Mouse (Mus musculus): ENCODE data around the gene Cobl.

Gene Cobl

DNA sequence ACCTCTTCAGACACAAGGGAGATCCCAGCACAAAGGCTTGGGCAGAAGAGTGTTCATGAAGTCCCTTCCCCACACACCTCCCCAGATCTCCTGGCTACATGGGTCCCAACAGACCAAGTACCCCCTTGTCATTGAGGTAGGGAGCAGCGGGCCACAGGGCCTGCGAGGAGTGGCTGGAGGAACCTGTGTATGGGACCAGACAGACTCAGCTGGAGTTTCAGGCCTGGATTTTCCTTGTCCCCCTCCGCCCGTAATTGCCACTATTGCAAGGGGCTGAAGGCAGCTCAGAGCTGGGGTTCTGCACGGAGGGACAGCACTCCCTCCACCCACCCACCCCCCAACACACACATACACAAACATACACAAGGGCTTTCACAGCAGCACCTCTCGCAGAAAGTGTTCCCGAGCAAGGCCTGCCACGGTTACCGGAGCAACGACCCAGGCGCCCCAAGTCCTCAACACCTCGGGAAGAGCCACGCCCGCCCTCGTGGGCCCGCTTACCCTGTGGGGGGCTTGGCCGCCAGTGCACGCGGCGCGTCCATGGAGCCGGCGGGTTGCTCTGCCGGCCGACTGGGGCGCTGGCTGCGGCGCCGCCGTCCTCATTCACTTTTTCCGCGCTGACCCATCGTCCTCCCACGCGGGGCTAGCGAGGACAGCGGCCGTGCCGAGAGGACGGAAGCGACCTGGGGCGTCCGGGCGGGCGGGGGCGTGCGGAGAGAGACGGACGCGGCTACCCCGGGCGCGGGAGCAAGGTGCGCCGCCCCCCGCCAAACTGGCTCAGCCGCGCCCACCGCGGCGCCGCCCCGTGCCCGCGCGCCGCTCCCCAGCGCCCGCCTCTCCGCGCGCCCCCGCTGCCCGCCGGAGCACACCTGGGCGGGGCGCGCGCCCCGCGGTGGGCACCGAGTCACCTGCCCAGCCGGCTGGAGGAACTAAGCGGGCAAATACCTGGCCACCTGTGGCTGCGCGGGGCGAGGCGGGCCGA is at the start of gene Cobl:
Gene Cobl (minus strand): TSS at position 780 of the 982 bp plus-strand sequence.
- no peak for DNase-seq (ENCODE audit: low spot score in 2 of 2)

DNA sequence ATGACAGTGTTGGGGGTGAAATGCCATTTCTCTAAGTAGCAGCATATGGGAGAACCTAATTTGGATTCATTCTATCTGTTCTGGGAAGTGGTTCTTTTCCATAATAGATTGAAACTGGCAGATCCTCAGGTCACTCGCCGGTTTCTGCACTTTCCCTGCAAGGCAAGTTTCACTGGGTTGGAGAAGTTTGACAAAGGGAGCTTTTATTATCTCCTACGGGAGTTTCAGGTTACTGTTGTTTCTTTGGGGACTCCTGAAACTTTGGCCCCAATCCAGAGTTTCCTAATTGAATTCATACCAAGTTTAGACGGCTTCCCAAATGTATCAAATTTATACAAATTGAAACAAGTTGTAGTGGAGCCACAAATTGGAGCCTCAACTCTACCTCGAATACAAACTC is 49.0 kb upstream of the Cobl start:
- DNase-seq (ENCODE audit: low spot score in 2 of 2), result no peak

GRCm38 (mm10) chr11:12506371-12506890 is 41.7 kb upstream of the Cobl start:
- DNase-seq (ENCODE audit: low spot score in 2 of 2), result no peak

DNA sequence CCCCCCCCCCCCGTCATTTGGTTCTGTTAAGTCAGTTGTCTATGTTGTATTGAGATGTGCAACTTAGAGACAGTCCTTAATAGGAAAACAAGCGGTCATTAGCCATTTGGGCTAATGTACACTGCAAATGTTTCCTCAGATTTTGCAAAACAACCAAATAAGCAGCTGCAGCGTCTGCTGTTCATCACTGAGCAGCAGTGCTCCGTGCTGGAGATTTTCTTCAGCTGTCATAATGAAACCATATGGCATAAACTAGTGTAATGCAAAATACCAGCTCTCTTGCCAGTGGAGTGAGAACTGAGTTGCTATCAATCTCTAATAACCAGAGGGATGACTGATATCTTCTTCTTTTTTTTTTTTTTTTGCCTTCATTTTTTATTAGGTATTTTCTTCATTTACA is 39.0 kb upstream of the Cobl start:
- DNase-seq (ENCODE audit: low spot score in 2 of 2), result no peak

GRCm38 (mm10) chr11:12501721-12502120 is 37.0 kb upstream of the Cobl start:
- DNase-seq (ENCODE audit: low spot score in 2 of 2), result no peak

- DNase-seq (ENCODE audit: low spot score in 2 of 2), result no peak
Measured at GRCm38 (mm10) chr11:12493791-12494190, 29.0 kb upstream of the Cobl start.

GRCm38 (mm10) chr11:12479856-12480403 is 15.2 kb upstream of the Cobl start:
- DNase-seq (ENCODE audit: low spot score in 2 of 2), result no peak

DNA sequence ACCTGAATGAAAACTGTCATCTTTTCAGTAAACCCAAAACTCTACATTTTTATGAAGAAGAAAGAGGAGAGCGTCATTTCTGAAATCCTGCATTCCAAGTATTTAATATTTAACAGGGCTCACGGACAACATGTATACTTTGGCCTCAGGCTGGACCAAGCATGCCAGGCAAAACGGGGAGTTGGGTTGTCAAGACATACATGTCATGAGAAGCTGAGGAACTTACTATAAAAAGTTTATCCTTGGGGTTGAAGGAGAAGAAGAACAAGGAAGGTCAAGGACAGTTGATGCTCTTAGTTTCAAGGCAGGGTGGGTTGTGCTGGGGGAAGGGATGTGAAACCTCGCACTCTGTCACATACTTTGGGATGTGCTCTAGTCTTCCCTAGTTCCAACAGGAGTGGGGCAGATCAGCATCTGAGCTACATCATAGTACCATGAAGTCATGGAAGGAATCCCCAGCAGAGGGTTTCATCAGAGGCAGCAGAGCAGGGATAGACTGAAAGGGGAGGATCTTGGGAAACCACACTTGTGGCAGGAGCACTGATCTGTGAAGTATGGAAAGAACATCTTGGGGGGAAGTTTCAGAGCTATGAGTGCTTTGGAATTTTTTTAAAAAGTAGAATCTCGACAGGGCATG is 9.7 kb upstream of the Cobl start:
- no peak for DNase-seq (ENCODE audit: low spot score in 2 of 2)

DNA sequence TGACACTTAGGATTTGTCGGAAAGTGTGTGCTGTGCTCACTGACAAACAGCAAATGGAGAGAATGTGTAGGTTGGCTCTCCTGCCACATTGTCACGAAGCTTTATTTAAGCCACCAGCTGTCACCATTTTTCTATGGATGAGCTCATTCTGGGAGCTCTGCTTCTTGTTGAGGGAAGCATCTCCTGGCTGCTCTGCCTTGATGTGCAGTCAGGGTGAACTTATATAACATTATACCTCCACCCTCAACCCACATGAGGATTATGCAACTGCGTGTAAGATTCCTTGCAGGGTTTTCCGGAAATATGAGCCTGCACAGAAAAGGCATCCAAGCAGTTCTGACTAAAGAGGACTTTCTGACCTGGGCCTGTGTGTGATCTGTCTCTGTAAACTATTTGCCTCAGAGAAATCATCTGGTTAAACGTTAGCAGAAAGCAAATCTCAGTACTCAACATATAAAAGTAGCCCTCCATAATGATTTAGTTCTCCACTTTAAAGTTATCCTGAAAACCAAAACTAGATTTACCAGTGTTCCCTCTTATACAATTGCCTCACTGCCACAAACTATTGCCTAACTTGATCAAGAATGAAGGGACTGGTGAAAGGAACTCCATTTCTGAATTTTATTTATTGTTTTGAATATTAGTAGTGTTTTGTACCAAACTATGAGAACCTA is 9.0 kb upstream of the Cobl start:
- no peak for DNase-seq (ENCODE audit: low spot score in 2 of 2)

DNA sequence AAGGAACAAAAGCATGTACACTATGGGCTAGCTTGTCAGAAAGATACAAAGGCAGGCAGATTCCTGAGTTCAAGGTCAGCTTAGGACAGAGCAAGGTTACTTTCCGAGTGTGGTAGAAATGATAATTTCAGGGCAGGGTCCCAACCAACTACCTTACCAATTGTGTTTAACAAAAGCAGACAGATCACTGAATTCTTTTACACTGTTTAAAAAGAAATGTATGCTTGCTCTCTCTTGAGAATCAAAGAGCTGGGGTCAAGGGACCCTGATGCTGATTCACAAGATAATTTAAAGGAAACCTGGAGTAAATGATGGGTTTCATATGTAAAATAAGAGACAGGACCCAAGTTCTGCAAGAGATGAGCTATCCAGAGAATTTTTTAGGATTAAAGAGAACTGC is 4.9 kb upstream of the Cobl start:
- DNase-seq (ENCODE audit: low spot score in 2 of 2), result no peak

GRCm38 (mm10) chr11:12468661-12469060 is 3.9 kb upstream of the Cobl start:
- DNase-seq (ENCODE audit: low spot score in 2 of 2), result no peak

GRCm38 (mm10) chr11:12467836-12468235 is 3.1 kb upstream of the Cobl start:
- no peak for DNase-seq (ENCODE audit: low spot score in 2 of 2)

- DNase-seq (ENCODE audit: low spot score in 2 of 2), result no peak
Measured at GRCm38 (mm10) chr11:12467217-12467616, 2.5 kb upstream of the Cobl start.

- DNase-seq (ENCODE audit: low spot score in 2 of 2), result no peak
Measured at GRCm38 (mm10) chr11:12466606-12467005, 1.8 kb upstream of the Cobl start.

DNA sequence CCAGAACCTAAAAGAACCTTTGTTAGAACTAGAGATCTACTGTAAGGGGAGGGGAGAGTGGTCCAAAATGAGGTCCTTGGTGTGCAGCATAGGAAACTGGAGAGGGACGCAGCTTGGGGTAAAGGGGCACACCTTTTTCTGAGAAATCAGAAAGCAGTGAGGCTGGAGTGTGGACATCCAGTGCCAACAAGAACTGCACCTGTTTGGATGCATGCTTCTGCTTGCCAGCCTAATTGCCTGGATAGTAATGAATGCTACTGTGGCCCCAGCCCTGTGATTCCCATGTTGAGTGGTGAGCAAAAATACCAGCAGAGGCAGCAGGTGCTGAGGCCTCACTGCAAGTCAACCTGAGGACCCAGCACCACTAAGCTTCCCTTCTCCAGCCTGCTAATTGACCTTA is 469 bp upstream of the Cobl start:
- no peak for DNase-seq (ENCODE audit: low spot score in 2 of 2)

- no peak for DNase-seq (ENCODE audit: low spot score in 2 of 2)
Measured at GRCm38 (mm10) chr11:12463615-12464170, 1.1 kb downstream of the Cobl start.

DNA sequence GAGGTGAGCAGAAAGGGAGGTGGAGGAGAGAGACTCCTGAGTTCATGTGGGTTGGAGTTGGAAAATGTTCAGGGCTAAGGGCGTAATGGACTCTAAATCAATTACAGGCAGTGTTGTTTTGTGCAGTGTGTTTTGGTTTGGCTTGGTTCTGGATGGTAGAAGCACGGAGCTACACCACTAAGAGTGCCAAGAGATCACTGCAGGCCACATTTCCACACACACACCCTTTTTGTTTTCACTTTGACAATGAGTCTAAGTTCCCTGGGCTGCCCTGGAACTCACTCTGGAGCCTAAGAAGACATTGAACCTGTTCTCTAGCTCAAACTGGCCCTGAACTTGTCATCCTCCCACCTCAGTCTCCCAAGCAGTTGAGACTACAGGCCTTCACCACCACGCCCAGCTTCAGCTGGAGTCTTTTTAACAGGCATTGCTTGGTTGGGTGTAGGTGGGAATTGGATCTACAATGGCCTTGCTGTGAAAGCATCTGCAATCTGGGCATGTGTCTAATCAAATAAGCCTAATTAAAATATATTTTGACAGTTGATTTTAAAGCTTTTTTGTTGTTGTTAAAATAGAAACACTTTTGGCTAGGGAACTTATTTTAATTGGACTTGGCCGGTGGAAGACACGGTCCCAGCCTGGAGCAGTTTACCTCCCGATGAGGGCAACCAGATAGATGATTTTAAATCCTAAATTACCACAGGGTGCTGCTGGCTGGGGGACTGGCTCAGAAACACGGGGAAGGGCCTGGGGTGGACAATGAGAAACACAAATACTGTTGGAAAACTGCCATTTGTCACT is 4.8 kb downstream of the Cobl start:
- DNase-seq (ENCODE audit: low spot score in 2 of 2), result no peak

DNA sequence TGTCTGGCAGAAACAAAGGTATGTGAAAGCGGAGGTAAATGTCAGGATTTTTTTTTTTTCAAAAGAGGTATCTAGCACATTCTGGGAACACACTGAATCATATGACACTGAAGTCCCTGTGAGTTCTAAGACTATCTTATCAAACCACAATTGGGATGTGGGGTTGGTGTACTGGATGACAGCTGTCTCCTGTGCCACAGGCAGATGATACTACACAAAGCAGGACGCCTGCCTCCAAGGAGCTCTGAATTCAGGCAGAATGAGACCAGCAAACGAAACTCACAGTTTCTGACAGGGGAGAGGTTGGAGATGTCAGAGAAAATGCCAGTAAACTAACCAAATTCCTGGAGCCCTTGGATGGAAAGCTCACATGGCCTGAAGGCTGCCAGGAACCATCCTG is 5.9 kb downstream of the Cobl start:
- no peak for DNase-seq (ENCODE audit: low spot score in 2 of 2)

DNA sequence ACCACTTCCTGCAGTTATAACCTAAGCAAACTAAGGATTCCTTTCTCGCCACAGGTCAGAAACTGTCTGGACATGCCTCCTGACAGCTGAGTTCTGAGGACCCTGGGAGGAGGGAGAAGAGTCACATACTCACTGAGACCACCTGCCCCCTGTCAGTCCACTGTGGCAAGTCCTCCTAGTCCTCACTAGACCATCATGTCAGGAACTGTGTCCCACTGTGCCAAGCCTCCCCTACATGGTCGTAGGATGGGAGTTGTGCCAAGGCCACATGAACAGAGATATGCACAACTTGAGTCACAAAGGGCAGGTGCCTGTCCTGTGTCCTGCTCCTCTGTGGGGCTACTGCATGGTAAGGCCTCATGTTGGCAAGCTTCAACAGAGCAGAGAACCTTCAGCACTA is 6.4 kb downstream of the Cobl start:
- DNase-seq (ENCODE audit: low spot score in 2 of 2), result no peak

- no peak for DNase-seq (ENCODE audit: low spot score in 2 of 2)
Measured at GRCm38 (mm10) chr11:12448101-12448500, 16.7 kb downstream of the Cobl start.

GRCm38 (mm10) chr11:12445222-12445621 is 19.5 kb downstream of the Cobl start:
- no peak for DNase-seq (ENCODE audit: low spot score in 2 of 2)
